Mouse (Mus musculus) lung, adult 2 months (tissue): Measurements from ENCODE around the gene Glp1r.

Experiments used
- CTCF ChIP-seq: fragments of 200-500 bp; IDR thresholded peaks from 2 replicates; pipeline ENCODE4 v1.5.1; 2011; ENCODE audit warnings: mild to moderate bottlenecking, low read length, control low read depth; ENCODE audit not compliant: insufficient read depth
- POLR2A ChIP-seq: fragments of 200-500 bp; IDR thresholded peaks from 2 replicates; pipeline ENCODE4 v1.6.1; 2011; ENCODE audit warnings: low read depth, mild to moderate bottlenecking, control low read depth, low read length, borderline replicate concordance; ENCODE audit errors: extremely low read depth

GRCm38 (mm10) chr17:30857347-30857746 is 44.3 kb upstream of the Glp1r start:
- no peak for TF ChIP-seq CTCF
- TF ChIP-seq POLR2A = no peak
